Mouse (Mus musculus) midbrain, embryonic 16.5 days (tissue): ENCODE measurements around the gene Col4a3. TPM values are rescaled to one million over a fixed set of nuclear protein-coding genes. Genes with fewer than 3 reads are reported as not detected.

Experiments
- ATAC-seq: fragments of 200-750 bp; cut with Nextera tagmentation; 2 replicates; pipeline ENCODE4 v1.8.0; 2017; ENCODE audit warnings: moderate TSS enrichment
- H3K27ac ChIP-seq: fragments of 300-500 bp; sonication (generic); 2 replicates; pipeline ENCODE4 v1.5.1; 2014; ENCODE audit warnings: mild to moderate bottlenecking, low read length, mixed read lengths
- H3K27me3 ChIP-seq: fragments of 300-500 bp; sonication (generic); 2 replicates; pipeline ENCODE4 v1.6.1; 2014; ENCODE audit warnings: low read depth, low read length, mixed read lengths; ENCODE audit not compliant: control insufficient read depth, insufficient read depth
- H3K36me3 ChIP-seq: fragments of 300-500 bp; sonication (generic); 2 replicates; pipeline ENCODE4 v1.6.1; 2014; ENCODE audit warnings: mild to moderate bottlenecking, low read length, moderate library complexity, mixed read lengths; ENCODE audit not compliant: control insufficient read depth, insufficient read depth
- H3K4me1 ChIP-seq: fragments of 300-500 bp; sonication (generic); 2 replicates; pipeline ENCODE4 v1.6.1; 2014; ENCODE audit warnings: mild to moderate bottlenecking, low read length, mixed read lengths; ENCODE audit not compliant: control insufficient read depth, insufficient read depth
- H3K4me2 ChIP-seq: fragments of 300-500 bp; sonication (generic); 2 replicates; pipeline ENCODE4 v1.6.1; 2014; ENCODE audit warnings: mild to moderate bottlenecking, low read length, mixed read lengths
- H3K4me3 ChIP-seq: fragments of 300-500 bp; sonication (generic); 2 replicates; pipeline ENCODE4 v1.5.1; 2014; ENCODE audit warnings: low read depth, mild to moderate bottlenecking, low read length, moderate library complexity, mixed read lengths
- H3K9ac ChIP-seq: fragments of 300-500 bp; sonication (generic); 2 replicates; pipeline ENCODE4 v1.6.1; 2014; ENCODE audit warnings: low read depth, low read length, mixed read lengths
- H3K9me3 ChIP-seq: fragments of 300-500 bp; sonication (generic); replicated peaks from 2 replicates; pipeline ENCODE4 v1.6.1; 2014; ENCODE audit warnings: mild to moderate bottlenecking, low read length, mixed read lengths; ENCODE audit not compliant: control insufficient read depth, poor library complexity, severe bottlenecking
- WGBS: fragments of 180-500 bp; shearing (Covaris S2); extraction: QIAGEN DNeasy Blood & Tissue Kit; methylation state at CpG from one replicate; pipeline ENCODE4 v1.1.7; 2014; 5-methylcytosine and 5-hydroxymethylcytosine counted together
- polyA plus RNA-seq: library from polyadenylated mRNA; unstranded; fragments of >200 nt; fragmentation: Nextera tagmentation; extraction: Ambion mirVana; gene quantifications from 2 replicates; pipeline ENCODE4 v1.2.1, GENCODE M21; 2015

The Col4a3 gene
- polyA plus RNA-seq, 1 experiment from 2014 or later, result 0.25 TPM

- Histone ChIP-seq H3K36me3 (peaks cover 2% of the 10 kb centered on the region), H3K9ac (no peak overlapping the region), H3K9me3 (no peaks in the 10 kb centered on the region), H3K4me1 (no peaks in the 10 kb centered on the region), H3K4me3 (no peak overlapping the region), H3K4me2 (no peak overlapping the region), H3K27ac (no peak overlapping the region), H3K27me3 (no peaks in the 10 kb centered on the region)
- 93% methylated on average over 1 of the region's 1 CpGs for WGBS
- ATAC-seq, result no peak
These were observed 179.5 kb downstream of the Col4a3 start for GRCm38 (mm10) chr1:82766227-82766626.

- Histone ChIP-seq H3K36me3 (peaks cover 2% of the 10 kb centered on the region), H3K4me2 (no peak overlapping the region), H3K27me3 (no peaks in the 10 kb centered on the region), H3K4me3 (no peak overlapping the region), H3K4me1 (no peaks in the 10 kb centered on the region), H3K9me3 (no peaks in the 10 kb centered on the region), H3K9ac (no peak overlapping the region), H3K27ac (no peak overlapping the region)
- ATAC-seq, result no peak
- 91% methylated on average over 4 of the region's 4 CpGs for WGBS
These were observed 179.9 kb downstream of the Col4a3 start for GRCm38 (mm10) chr1:82766641-82767040.

DNA sequence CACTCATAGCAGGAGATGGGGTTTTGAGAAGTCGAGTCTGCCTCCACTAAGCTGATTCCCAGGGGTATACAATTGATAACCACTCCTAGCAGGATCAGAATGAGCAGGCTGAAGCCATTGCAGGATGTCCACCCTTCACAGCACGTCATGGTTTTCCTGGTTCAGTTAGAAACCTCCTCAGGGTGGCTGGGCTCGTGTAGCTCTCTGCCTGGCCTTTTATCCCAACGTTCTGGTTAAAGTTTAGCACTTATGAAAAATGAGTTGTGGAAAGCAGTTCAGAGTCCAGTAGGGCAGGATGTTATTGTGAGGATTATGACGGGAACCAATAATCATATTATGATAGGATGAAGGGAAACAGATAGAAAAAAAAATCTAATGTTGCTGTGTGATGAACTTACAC is 181.5 kb downstream of the Col4a3 start, which contains the start of gene Tm4sf20:
Tm4sf20 (minus strand) TSS at position 193 of the 400 bp plus-strand sequence.
- H3K27me3 ChIP-seq, result no peaks in the 10 kb centered on the region
- H3K27ac ChIP-seq, result no peak within 1 kb of the TSS
- H3K36me3 ChIP-seq, result no peaks in the 10 kb centered on the region
- ATAC-seq, result no peak
- no peak within 1 kb of the TSS for H3K4me3 ChIP-seq
- H3K4me2 ChIP-seq, result no peak within 1 kb of the TSS
- 78% methylated on average over 5 of the region's 5 CpGs for WGBS
- no peak within 1 kb of the TSS for H3K9ac ChIP-seq
- no peaks in the 10 kb centered on the region for H3K4me1 ChIP-seq
- no peaks in the 10 kb centered on the region for H3K9me3 ChIP-seq

DNA sequence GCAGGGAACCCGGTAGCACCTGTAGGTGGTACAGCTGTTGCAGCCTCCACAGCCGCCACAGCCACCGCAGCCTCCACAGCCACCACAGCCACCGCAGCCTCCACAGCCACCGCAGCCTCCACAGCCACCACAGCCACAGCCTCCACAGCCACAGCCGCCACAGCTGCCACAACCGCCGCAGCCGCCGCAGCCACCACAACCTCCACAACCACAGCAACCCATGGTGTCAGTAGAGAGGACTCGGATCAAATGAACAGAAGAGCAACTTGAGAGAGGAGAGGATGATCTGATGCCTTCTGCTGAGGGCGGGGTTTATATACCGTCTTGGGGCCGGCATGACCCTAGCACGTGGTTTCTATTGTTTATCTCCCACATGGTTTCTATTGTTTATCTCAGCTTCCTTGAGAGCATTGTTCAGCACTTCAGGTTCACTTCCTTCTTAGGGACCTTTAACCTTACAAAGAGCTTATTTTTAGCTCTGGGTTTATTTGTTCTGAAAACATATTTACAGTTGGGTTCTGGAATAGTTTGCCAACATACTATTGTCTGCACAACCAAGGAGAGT is 184.4 kb downstream of the Col4a3 start, which contains the start of gene Gm47791:
Gm47791 (minus strand) TSS at position 222 of the 565 bp plus-strand sequence.
- H3K27ac ChIP-seq, result no peak within 1 kb of the TSS
- H3K4me1 ChIP-seq, result no peaks in the 10 kb centered on the region
- no peak within 1 kb of the TSS for H3K9ac ChIP-seq
- H3K4me3 ChIP-seq, result no peak within 1 kb of the TSS
- ATAC-seq, result no peak
- H3K9me3 ChIP-seq, result no peaks in the 10 kb centered on the region; the same call in 1 of the 2 replicates
- no peaks in the 10 kb centered on the region for H3K27me3 ChIP-seq
- no peak within 1 kb of the TSS for H3K4me2 ChIP-seq
- WGBS, result 88% methylated on average over 15 of the region's 15 CpGs
- no peaks in the 10 kb centered on the region for H3K36me3 ChIP-seq

Other genes starting within 250 kb of the Col4a3 start
- 0.11 and 0.25 TPM in 2 replicates for gene Col4a4, start 72 bp upstream of the Col4a3 start, polyA plus RNA-seq
- 416 and 433 TPM in 2 replicates for gene Mff, start 138.0 kb downstream of the Col4a3 start, polyA plus RNA-seq
- gene Tm4sf20, start 181.5 kb downstream of the Col4a3 start, polyA plus RNA-seq, result 0.11 TPM in 1 of 2 replicates, not detected in the other
- gene Gm47791, start 184.3 kb downstream of the Col4a3 start, polyA plus RNA-seq, result not detected in 2 replicates